ENCODE assay signal across 18 mouse cellular contexts in the genomic region with DNA sequence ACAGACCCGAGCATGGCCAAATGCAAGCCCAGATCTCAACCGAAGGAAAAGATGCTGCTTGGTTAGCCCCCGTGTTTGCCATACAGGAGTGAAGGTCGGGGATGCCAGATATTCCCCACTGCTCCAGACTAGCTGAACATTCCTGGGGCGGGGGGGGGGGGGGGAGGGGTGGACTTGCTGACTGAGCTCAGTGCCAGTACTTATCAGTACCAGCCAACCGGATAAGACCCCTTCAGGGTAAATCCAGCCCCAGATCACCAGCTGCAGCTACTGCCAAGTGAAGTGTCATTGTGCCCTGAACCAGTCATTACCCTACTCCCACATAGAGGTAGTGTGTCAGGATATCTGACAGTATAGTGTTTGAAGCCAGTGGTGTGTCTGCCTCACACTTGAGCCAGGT.
DNase-seq lines count a peak whose midpoint lies in the region; ATAC-seq and TF ChIP-seq lines count a peak whose summit lies in the region.
"Had no signal": no experiment of that assay in that cellular context is flagged by ENCODE, and none has a peak within 500 bp of the region (broad histone marks: within the 10 kb centered on the region; RNA-seq: fewer than 3 reads in every experiment).

No protein-coding gene starts in this region.

- no peak for DNase-seq in heart, adult 18-20 months
- no peak for DNase-seq in heart, adult 8-10 months (ENCODE audit: low spot score)
- peak; percentile 10 for DNase-seq in kidney, postnatal 0 days (ENCODE audit: low spot score)
- DNase-seq in kidney, postnatal 4 days = no peak
- no peak for DNase-seq in midbrain, embryonic 11.5 days (ENCODE audit: low spot score, missing footprints)
- DNase-seq: cerebellum, adult 11 months; cerebellum, adult 8-10 months; embryo, embryonic 11 days; gastrocnemius, postnatal 36 days; kidney, adult 11 months had no signal

- H3K27me3 ChIP-seq in heart, embryonic 12.5 days (replicated peaks) = no peaks in the 10 kb centered on the region
- H3K27me3 ChIP-seq in heart, embryonic 16.5 days (ENCODE audit: control insufficient read depth, insufficient read depth, low read length) = no peaks in the 10 kb centered on the region
- no peaks in the 10 kb centered on the region for H3K27me3 ChIP-seq in kidney, postnatal 0 days (ENCODE audit: insufficient read depth, low read length)
- H3K27me3 ChIP-seq in midbrain, embryonic 13.5 days = peaks cover 6% of the 10 kb centered on the region; the same call in 1 of the 2 replicates
- H3K27me3 ChIP-seq in midbrain, embryonic 11.5 days (ENCODE audit: control insufficient read depth, insufficient read depth, low read length) = no peaks in the 10 kb centered on the region
- H3K27me3 ChIP-seq: embryonic facial prominence, embryonic 15.5 days; hindbrain, embryonic 15.5 days had no signal

- no peak for TF ChIP-seq CTCF in kidney, postnatal 0 days (IDR thresholded peaks at IDR 0.05; ENCODE audit: low read depth)

- H3K9me3 ChIP-seq in heart, embryonic 12.5 days (replicated peaks) = peaks cover 4% of the 10 kb centered on the region; the same call in 1 of the 2 replicates
- H3K9me3 ChIP-seq in heart, embryonic 16.5 days (replicated peaks; ENCODE audit: control insufficient read depth, low read length) = no peaks in the 10 kb centered on the region
- no peaks in the 10 kb centered on the region for H3K9me3 ChIP-seq in kidney, postnatal 0 days (replicated peaks; ENCODE audit: low read length)
- no peaks in the 10 kb centered on the region for H3K9me3 ChIP-seq in midbrain, embryonic 13.5 days
- H3K9me3 ChIP-seq in midbrain, embryonic 11.5 days (ENCODE audit: control insufficient read depth, low read length) = no peaks in the 10 kb centered on the region
- H3K9me3 ChIP-seq: embryonic facial prominence, embryonic 15.5 days; forebrain, embryonic 10.5 days; hindbrain, embryonic 15.5 days had no signal

- WGBS in heart, embryonic 12.5 days = 19% methylated on average over 6 of the region's 6 CpGs
- WGBS in heart, embryonic 16.5 days = 38% methylated on average over 5 of the region's 6 CpGs
- WGBS in kidney, postnatal 0 days = 52% methylated on average over 6 of the region's 6 CpGs
- WGBS in midbrain, embryonic 13.5 days = 82% methylated on average over 6 of the region's 6 CpGs
- 78% methylated on average over 6 of the region's 6 CpGs for WGBS in midbrain, embryonic 11.5 days

- no peak for ATAC-seq in heart, embryonic 12.5 days (ENCODE audit: insufficient number of reproducible peaks, low FRiP score)
- peak; percentile 66 for ATAC-seq in heart, embryonic 16.5 days (replicated peaks; ENCODE audit: extremely low read depth, insufficient read depth, low FRiP score)
- ATAC-seq in kidney, postnatal 0 days (replicated peaks; ENCODE audit: low FRiP score, low read depth) = no peak
- ATAC-seq in midbrain, embryonic 13.5 days = 0 out of 2 replicates have a peak, but pooled peaks have one; percentile 25
- ATAC-seq in midbrain, embryonic 11.5 days (ENCODE audit: low FRiP score) = no peak
- ATAC-seq: forebrain, embryonic 14.5 days had no signal

- H3K9ac ChIP-seq in heart, embryonic 12.5 days = no peak overlapping the region
- H3K9ac ChIP-seq in heart, embryonic 16.5 days (ENCODE audit: low read length) = no peak overlapping the region
- no peak overlapping the region for H3K9ac ChIP-seq in kidney, postnatal 0 days (ENCODE audit: low read depth, low read length)
- H3K9ac ChIP-seq in midbrain, embryonic 13.5 days (replicated peaks) = no peak overlapping the region
- H3K9ac ChIP-seq in midbrain, embryonic 11.5 days (ENCODE audit: low read length) = no peak overlapping the region
- H3K9ac ChIP-seq: embryonic facial prominence, embryonic 15.5 days; hindbrain, embryonic 15.5 days had no signal

- peaks cover 30% of the 10 kb centered on the region for H3K4me1 ChIP-seq in heart, embryonic 12.5 days (replicated peaks)
- peaks cover 25% of the 10 kb centered on the region for H3K4me1 ChIP-seq in heart, embryonic 16.5 days (ENCODE audit: control insufficient read depth, insufficient read depth, low read length)
- H3K4me1 ChIP-seq in kidney, postnatal 0 days (replicated peaks; ENCODE audit: insufficient read depth, low read length) = no peaks in the 10 kb centered on the region; the same call in 1 of the 2 replicates
- no peaks in the 10 kb centered on the region for H3K4me1 ChIP-seq in midbrain, embryonic 13.5 days (replicated peaks)
- H3K4me1 ChIP-seq in midbrain, embryonic 11.5 days (ENCODE audit: control insufficient read depth, insufficient read depth, low read length) = no peaks in the 10 kb centered on the region
- H3K4me1 ChIP-seq: embryonic facial prominence, embryonic 15.5 days; forebrain, embryonic 10.5 days had no signal

- 0 out of 2 replicates have a peak overlapping the region, but pooled peaks have one; percentile 5 for H3K4me2 ChIP-seq in heart, embryonic 12.5 days
- H3K4me2 ChIP-seq in heart, embryonic 16.5 days (ENCODE audit: low read depth, low read length) = no peak overlapping the region
- H3K4me2 ChIP-seq in kidney, postnatal 0 days (ENCODE audit: low read length) = no peak overlapping the region
- no peak overlapping the region for H3K4me2 ChIP-seq in midbrain, embryonic 13.5 days (replicated peaks)
- no peak overlapping the region for H3K4me2 ChIP-seq in midbrain, embryonic 11.5 days
- H3K4me2 ChIP-seq: embryonic facial prominence, embryonic 15.5 days; hindbrain, embryonic 15.5 days had no signal

- no peak overlapping the region for H3K4me3 ChIP-seq in heart, embryonic 12.5 days
- no peak overlapping the region for H3K4me3 ChIP-seq in heart, embryonic 16.5 days (ENCODE audit: low read length)
- H3K4me3 ChIP-seq in kidney, postnatal 0 days (replicated peaks; ENCODE audit: low read depth, low read length) = no peak overlapping the region
- no peak overlapping the region for H3K4me3 ChIP-seq in midbrain, embryonic 13.5 days (replicated peaks)
- no peak overlapping the region for H3K4me3 ChIP-seq in midbrain, embryonic 11.5 days (ENCODE audit: low read depth, low read length)
- H3K4me3 ChIP-seq: embryonic facial prominence, embryonic 15.5 days; erythroblast, embryonic 14.5 days; forebrain, embryonic 10.5 days; hindbrain, embryonic 15.5 days had no signal

- peaks cover 10% of the 10 kb centered on the region; the same call in 1 of the 2 replicates for H3K36me3 ChIP-seq in heart, embryonic 12.5 days
- H3K36me3 ChIP-seq in heart, embryonic 16.5 days (ENCODE audit: control insufficient read depth, insufficient read depth) = no peaks in the 10 kb centered on the region
- 0 out of 2 replicates have a peak, but pooled peaks cover 3% of the 10 kb centered on the region for H3K36me3 ChIP-seq in kidney, postnatal 0 days (ENCODE audit: insufficient read depth, low read length)
- no peaks in the 10 kb centered on the region for H3K36me3 ChIP-seq in midbrain, embryonic 13.5 days
- H3K36me3 ChIP-seq in midbrain, embryonic 11.5 days (ENCODE audit: control insufficient read depth, insufficient read depth, low read length) = no peaks in the 10 kb centered on the region

- H3K27ac ChIP-seq in heart, embryonic 12.5 days (ENCODE audit: poor library complexity, severe bottlenecking) = no peak overlapping the region
- H3K27ac ChIP-seq in heart, embryonic 16.5 days (ENCODE audit: low read length) = peak overlapping the region; percentile 58; the same call in 1 of the 2 replicates
- no peak overlapping the region for H3K27ac ChIP-seq in kidney, postnatal 0 days
- H3K27ac ChIP-seq in midbrain, embryonic 13.5 days = no peak overlapping the region
- H3K27ac ChIP-seq in midbrain, embryonic 11.5 days (ENCODE audit: low read depth, low read length) = no peak overlapping the region
- H3K27ac ChIP-seq: embryonic facial prominence, embryonic 15.5 days; forebrain, embryonic 10.5 days had no signal

Comparison
In these comparisons a context has a peak if more than half of its experiments do, and no peak if none do; other contexts are left out.
1. ATAC-seq: peak in heart, embryonic 16.5 days (single experiment) and midbrain, embryonic 13.5 days (single experiment); none in heart, embryonic 12.5 days (single experiment), kidney, postnatal 0 days (single experiment) and midbrain, embryonic 11.5 days (single experiment).